Mouse (Mus musculus): ENCODE measurements around the gene Cd200. TPM values are rescaled to one million over a fixed set of nuclear protein-coding genes. Genes with fewer than 3 reads are reported as not detected.

The Cd200 gene
- polyA plus RNA-seq, 1 experiment from 2014 or later: 31.3 TPM

DNA sequence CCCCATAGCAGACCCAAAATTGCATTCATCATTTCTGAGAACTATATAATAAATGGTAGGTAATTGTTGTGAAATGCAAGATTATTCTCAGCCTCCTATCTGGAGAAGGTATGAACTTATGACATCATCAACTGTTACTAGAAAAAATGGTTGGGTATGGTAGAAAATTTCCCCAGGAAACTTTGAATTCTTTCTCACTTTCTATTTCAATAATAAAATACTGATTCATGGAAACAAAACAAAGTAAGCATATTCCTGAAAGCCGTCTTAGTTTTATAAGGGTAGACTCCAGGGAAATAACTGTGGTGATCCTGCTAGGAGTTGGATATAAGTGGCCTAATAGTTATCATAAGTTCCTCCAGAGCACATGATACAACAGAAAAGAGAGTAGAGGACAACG lies 19.8 kb downstream of the Cd200 start:
- ATAC-seq (ENCODE audit: low FRiP score, low TSS enrichment): no peak
- WGBS: 88% methylated on average over 2 of the region's 2 CpGs
- H3K27ac ChIP-seq (ENCODE audit: low read depth, low read length): no peak overlapping the region
- no peaks in the 10 kb centered on the region for H3K27me3 ChIP-seq (ENCODE audit: control insufficient read depth, insufficient read depth, low read length)
- no peaks in the 10 kb centered on the region for H3K9me3 ChIP-seq (ENCODE audit: control insufficient read depth, low read length)
- no peaks in the 10 kb centered on the region for H3K4me1 ChIP-seq (ENCODE audit: control insufficient read depth, insufficient read depth, low read length)
- no peak overlapping the region for H3K4me2 ChIP-seq (replicated peaks; ENCODE audit: low read depth, low read length)
- H3K36me3 ChIP-seq (ENCODE audit: control insufficient read depth, insufficient read depth, low read length): no peaks in the 10 kb centered on the region
- H3K4me3 ChIP-seq (ENCODE audit: low read length): no peak overlapping the region
- no peak overlapping the region for H3K9ac ChIP-seq (ENCODE audit: low read depth, low read length)

- Histone ChIP-seq H3K4me1 (ENCODE audit: control insufficient read depth, insufficient read depth, low read length) (no peaks in the 10 kb centered on the region), H3K27ac (ENCODE audit: low read depth, low read length) (no peak overlapping the region), H3K27me3 (ENCODE audit: control insufficient read depth, insufficient read depth, low read length) (no peaks in the 10 kb centered on the region), H3K9me3 (ENCODE audit: control insufficient read depth, low read length) (no peaks in the 10 kb centered on the region), H3K36me3 (ENCODE audit: control insufficient read depth, insufficient read depth, low read length) (no peaks in the 10 kb centered on the region), H3K4me3 (ENCODE audit: low read length) (no peak overlapping the region), H3K4me2 (replicated peaks; ENCODE audit: low read depth, low read length) (no peak overlapping the region), H3K9ac (ENCODE audit: low read depth, low read length) (no peak overlapping the region)
- 81% methylated on average over 3 of the region's 3 CpGs for WGBS
- ATAC-seq (ENCODE audit: low FRiP score, low TSS enrichment): no peak
Measured at GRCm38 (mm10) chr16:45381811-45382210, 27.0 kb downstream of the Cd200 start.

GRCm38 (mm10) chr16:45378959-45379358 lies 29.9 kb downstream of the Cd200 start:
- no peak overlapping the region for H3K27ac ChIP-seq (ENCODE audit: low read depth, low read length)
- H3K9ac ChIP-seq (ENCODE audit: low read depth, low read length): no peak overlapping the region
- H3K4me3 ChIP-seq (ENCODE audit: low read length): no peak overlapping the region
- no peaks in the 10 kb centered on the region for H3K4me1 ChIP-seq (ENCODE audit: control insufficient read depth, insufficient read depth, low read length)
- H3K4me2 ChIP-seq (replicated peaks; ENCODE audit: low read depth, low read length): no peak overlapping the region
- 86% methylated on average over 3 of the region's 3 CpGs for WGBS
- H3K36me3 ChIP-seq (ENCODE audit: control insufficient read depth, insufficient read depth, low read length): no peaks in the 10 kb centered on the region
- H3K27me3 ChIP-seq (ENCODE audit: control insufficient read depth, insufficient read depth, low read length): no peaks in the 10 kb centered on the region
- no peaks in the 10 kb centered on the region for H3K9me3 ChIP-seq (ENCODE audit: control insufficient read depth, low read length)
- ATAC-seq (ENCODE audit: low FRiP score, low TSS enrichment): no peak

DNA sequence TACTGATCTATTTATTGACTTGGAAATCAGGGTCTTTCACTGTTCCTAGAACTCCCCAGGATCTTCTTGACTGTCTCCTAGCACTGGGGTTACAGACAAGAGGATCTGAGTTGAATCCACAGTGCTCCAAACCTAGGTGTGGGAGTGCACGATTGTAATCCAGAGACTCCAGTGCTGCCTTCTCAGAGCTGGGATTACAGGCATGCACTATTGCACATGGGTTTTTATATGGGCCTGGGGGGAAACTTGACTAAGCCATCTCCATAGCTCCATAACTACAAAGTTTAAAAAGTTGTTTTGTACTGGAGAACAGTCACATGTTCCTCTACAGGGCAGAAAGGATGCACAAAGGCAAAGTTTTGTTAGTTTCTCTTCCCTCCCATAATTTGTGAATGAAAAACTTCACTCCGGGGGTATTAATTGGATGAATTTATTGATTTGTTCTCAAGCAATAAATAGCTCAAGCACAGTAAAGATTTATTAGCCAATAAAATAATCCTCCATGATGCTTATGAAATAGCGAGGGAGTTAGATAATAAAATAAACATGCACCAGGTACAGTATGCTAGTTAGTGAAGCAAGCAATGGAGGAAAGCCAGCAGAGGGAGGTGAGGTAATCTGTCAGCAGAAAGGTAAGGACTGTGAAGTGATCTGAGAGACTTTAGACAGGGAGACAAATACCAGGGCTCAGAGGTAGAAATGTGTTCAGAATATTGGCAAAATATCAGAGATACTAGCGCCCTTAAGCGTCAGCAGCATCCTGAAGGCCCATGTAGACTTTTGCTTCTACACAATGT lies 30.5 kb downstream of the Cd200 start:
- WGBS: 77% methylated on average over 5 of the region's 5 CpGs
- H3K27me3 ChIP-seq (ENCODE audit: control insufficient read depth, insufficient read depth, low read length): no peaks in the 10 kb centered on the region
- H3K9ac ChIP-seq (ENCODE audit: low read depth, low read length): no peak overlapping the region
- H3K36me3 ChIP-seq (ENCODE audit: control insufficient read depth, insufficient read depth, low read length): no peaks in the 10 kb centered on the region
- no peak overlapping the region for H3K4me2 ChIP-seq (replicated peaks; ENCODE audit: low read depth, low read length)
- no peaks in the 10 kb centered on the region for H3K9me3 ChIP-seq (ENCODE audit: control insufficient read depth, low read length)
- no peak overlapping the region for H3K4me3 ChIP-seq (ENCODE audit: low read length)
- H3K27ac ChIP-seq (ENCODE audit: low read depth, low read length): no peak overlapping the region
- no peaks in the 10 kb centered on the region for H3K4me1 ChIP-seq (ENCODE audit: control insufficient read depth, insufficient read depth, low read length)
- no peak for ATAC-seq (ENCODE audit: low FRiP score, low TSS enrichment)

DNA sequence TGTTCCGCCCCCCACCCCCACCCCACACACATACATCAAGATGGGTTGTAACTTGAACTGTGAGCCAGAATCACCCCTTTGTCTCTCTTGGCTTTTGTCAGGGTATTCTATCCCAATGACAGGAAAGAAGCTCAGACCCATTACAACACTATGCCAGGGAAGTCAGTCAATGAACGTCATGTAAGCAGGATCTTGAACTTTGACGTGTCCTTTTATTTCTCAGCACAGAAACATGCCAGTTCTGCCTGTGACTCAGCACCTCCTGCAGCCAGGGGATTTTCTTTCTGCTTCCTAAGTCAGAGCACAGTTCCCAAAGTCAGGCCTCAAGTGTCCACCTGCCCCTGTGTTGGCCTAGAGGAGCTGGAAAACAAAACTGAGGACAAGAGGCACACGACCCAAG lies 31.5 kb downstream of the Cd200 start:
- 82% methylated on average over 4 of the region's 4 CpGs for WGBS
- no peaks in the 10 kb centered on the region for H3K9me3 ChIP-seq (ENCODE audit: control insufficient read depth, low read length)
- H3K4me3 ChIP-seq (ENCODE audit: low read length): no peak overlapping the region
- no peaks in the 10 kb centered on the region for H3K36me3 ChIP-seq (ENCODE audit: control insufficient read depth, insufficient read depth, low read length)
- H3K9ac ChIP-seq (ENCODE audit: low read depth, low read length): no peak overlapping the region
- no peaks in the 10 kb centered on the region for H3K27me3 ChIP-seq (ENCODE audit: control insufficient read depth, insufficient read depth, low read length)
- H3K27ac ChIP-seq (ENCODE audit: low read depth, low read length): no peak overlapping the region
- no peak overlapping the region for H3K4me2 ChIP-seq (replicated peaks; ENCODE audit: low read depth, low read length)
- no peaks in the 10 kb centered on the region for H3K4me1 ChIP-seq (ENCODE audit: control insufficient read depth, insufficient read depth, low read length)
- ATAC-seq (ENCODE audit: low FRiP score, low TSS enrichment): no peak

DNA sequence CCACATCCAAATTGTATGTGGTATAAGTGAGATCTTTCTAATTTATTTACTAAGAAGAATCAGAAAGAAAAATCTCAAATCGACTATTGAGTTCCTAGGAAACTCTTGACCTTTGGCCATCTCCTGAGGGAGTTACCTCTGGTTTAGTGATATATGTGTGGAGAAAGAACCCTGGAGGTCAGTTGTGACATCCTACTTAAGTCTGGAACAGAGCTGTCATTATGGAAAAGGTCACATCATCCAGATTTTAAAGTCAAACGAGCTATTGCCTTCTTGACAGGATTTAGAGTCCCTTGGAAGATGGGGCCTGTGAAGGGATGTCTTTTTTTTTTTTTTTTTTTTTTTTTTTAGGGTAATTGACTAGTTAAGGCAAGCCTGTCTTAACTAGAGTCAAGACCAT lies 32.0 kb downstream of the Cd200 start:
- no peak overlapping the region for H3K27ac ChIP-seq (ENCODE audit: low read depth, low read length)
- no peak overlapping the region for H3K9ac ChIP-seq (ENCODE audit: low read depth, low read length)
- no peaks in the 10 kb centered on the region for H3K27me3 ChIP-seq (ENCODE audit: control insufficient read depth, insufficient read depth, low read length)
- no peaks in the 10 kb centered on the region for H3K9me3 ChIP-seq (ENCODE audit: control insufficient read depth, low read length)
- H3K4me3 ChIP-seq (ENCODE audit: low read length): no peak overlapping the region
- H3K36me3 ChIP-seq (ENCODE audit: control insufficient read depth, insufficient read depth, low read length): no peaks in the 10 kb centered on the region
- H3K4me1 ChIP-seq (ENCODE audit: control insufficient read depth, insufficient read depth, low read length): no peaks in the 10 kb centered on the region
- 48% methylated on average over 2 of the region's 2 CpGs for WGBS
- no peak overlapping the region for H3K4me2 ChIP-seq (replicated peaks; ENCODE audit: low read depth, low read length)
- no peak for ATAC-seq (ENCODE audit: low FRiP score, low TSS enrichment)

DNA sequence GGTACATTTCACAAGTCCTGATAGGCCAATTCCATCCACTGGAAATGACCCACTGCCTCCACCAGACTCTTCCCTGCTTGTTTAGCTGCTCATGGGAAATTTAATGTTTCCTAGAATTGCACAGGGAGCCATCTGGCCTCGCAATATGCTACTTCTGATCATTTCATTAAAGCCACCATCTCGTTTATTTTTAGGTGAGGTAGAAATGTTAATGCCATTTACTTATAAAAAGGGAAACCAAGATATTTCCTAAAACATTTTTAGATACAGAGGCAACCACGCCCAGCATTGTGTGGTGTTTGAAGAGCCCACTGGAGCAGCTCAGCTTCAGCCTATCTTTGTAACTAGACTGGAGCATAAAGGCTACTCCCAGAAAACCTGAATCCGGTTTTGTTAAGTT lies 32.6 kb downstream of the Cd200 start:
- no peak for ATAC-seq (ENCODE audit: low FRiP score, low TSS enrichment)
- Histone ChIP-seq H3K27me3 (ENCODE audit: control insufficient read depth, insufficient read depth, low read length) (no peaks in the 10 kb centered on the region), H3K9ac (ENCODE audit: low read depth, low read length) (no peak overlapping the region), H3K9me3 (ENCODE audit: control insufficient read depth, low read length) (no peaks in the 10 kb centered on the region), H3K4me2 (replicated peaks; ENCODE audit: low read depth, low read length) (no peak overlapping the region), H3K36me3 (ENCODE audit: control insufficient read depth, insufficient read depth, low read length) (no peaks in the 10 kb centered on the region), H3K4me3 (ENCODE audit: low read length) (no peak overlapping the region), H3K4me1 (ENCODE audit: control insufficient read depth, insufficient read depth, low read length) (no peaks in the 10 kb centered on the region), H3K27ac (ENCODE audit: low read depth, low read length) (no peak overlapping the region)
- WGBS: 77% methylated on average over 4 of the region's 4 CpGs

DNA sequence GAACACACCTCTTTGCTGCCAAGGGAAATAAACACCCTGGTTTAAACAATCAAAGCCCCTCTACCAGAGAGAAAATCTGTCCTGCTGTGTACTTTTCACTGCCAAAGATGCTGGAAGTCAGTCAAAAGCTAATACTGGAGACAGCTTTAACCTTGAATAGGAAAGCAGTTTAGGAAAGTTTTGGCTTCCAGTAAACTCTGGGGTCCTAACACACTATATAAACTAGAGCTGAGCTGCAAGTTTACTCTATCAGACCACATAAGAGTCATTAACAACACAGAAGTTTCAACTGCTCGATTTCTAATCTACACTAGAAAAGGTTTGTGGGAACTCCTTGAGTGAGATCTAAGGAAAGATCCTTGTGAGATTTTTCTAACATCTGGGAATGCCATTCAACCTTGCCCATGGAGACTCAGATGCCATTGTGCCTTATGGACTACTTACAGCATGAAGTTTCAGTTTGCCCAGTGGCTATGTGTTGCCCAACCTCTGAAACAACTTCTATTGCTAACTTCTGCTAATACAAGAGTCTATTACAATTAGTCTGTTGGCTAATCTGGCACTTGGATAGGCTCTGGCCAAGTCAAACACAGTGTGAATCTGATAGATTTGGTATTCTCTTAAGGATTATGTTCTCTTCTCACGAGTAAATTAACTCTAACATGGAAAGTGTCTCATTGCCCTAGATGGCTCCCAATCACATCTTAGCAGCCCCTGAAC lies 33.2 kb downstream of the Cd200 start:
- H3K4me2 ChIP-seq (replicated peaks; ENCODE audit: low read depth, low read length): no peak overlapping the region
- H3K27ac ChIP-seq (ENCODE audit: low read depth, low read length): no peak overlapping the region
- H3K36me3 ChIP-seq (ENCODE audit: control insufficient read depth, insufficient read depth, low read length): no peaks in the 10 kb centered on the region
- no peaks in the 10 kb centered on the region for H3K9me3 ChIP-seq (ENCODE audit: control insufficient read depth, low read length)
- no peaks in the 10 kb centered on the region for H3K27me3 ChIP-seq (ENCODE audit: control insufficient read depth, insufficient read depth, low read length)
- ATAC-seq (ENCODE audit: low FRiP score, low TSS enrichment): no peak
- no peak overlapping the region for H3K9ac ChIP-seq (ENCODE audit: low read depth, low read length)
- H3K4me3 ChIP-seq (ENCODE audit: low read length): no peak overlapping the region
- 81% methylated on average over 2 of the region's 2 CpGs for WGBS
- no peaks in the 10 kb centered on the region for H3K4me1 ChIP-seq (ENCODE audit: control insufficient read depth, insufficient read depth, low read length)

GRCm38 (mm10) chr16:45374074-45374473 lies 34.8 kb downstream of the Cd200 start:
- 87% methylated on average over 2 of the region's 2 CpGs for WGBS
- Histone ChIP-seq H3K27ac (ENCODE audit: low read depth, low read length) (no peak overlapping the region), H3K9ac (ENCODE audit: low read depth, low read length) (no peak overlapping the region), H3K9me3 (ENCODE audit: control insufficient read depth, low read length) (no peaks in the 10 kb centered on the region), H3K36me3 (ENCODE audit: control insufficient read depth, insufficient read depth, low read length) (no peaks in the 10 kb centered on the region), H3K4me2 (replicated peaks; ENCODE audit: low read depth, low read length) (no peak overlapping the region), H3K4me3 (ENCODE audit: low read length) (no peak overlapping the region), H3K27me3 (ENCODE audit: control insufficient read depth, insufficient read depth, low read length) (no peaks in the 10 kb centered on the region), H3K4me1 (ENCODE audit: control insufficient read depth, insufficient read depth, low read length) (no peaks in the 10 kb centered on the region)
- no peak for ATAC-seq (ENCODE audit: low FRiP score, low TSS enrichment)
